Mouse (Mus musculus) CH12.LX (cell line): Measurements from ENCODE around the gene Tmem54. TPM values are rescaled to one million over a fixed set of nuclear protein-coding genes. Genes with fewer than 3 reads are reported as not detected.
A peak's percentile ranks its signal among the peaks of the same experiment; 100 is the strongest.

Experiments
- DNase-seq: peaks from one replicate; pipeline ENCODE4 v3.0.0-alpha.2; 2013; ENCODE audit errors: extremely low read depth
- H3K27ac ChIP-seq: 2 replicates; pipeline ENCODE4 v1.5.1; 2012; ENCODE audit warnings: low read depth, mild to moderate bottlenecking, control low read depth, moderate library complexity; ENCODE audit not compliant: insufficient read depth
- H3K27me3 ChIP-seq: replicated peaks from 2 replicates; pipeline ENCODE3; 2012; ENCODE audit warnings: inconsistent platforms
- H3K36me3 ChIP-seq, 2 experiments: replicated peaks in 1 of 2; 2 replicates each; pipeline versions ENCODE3 to v1.6.1; 2012; ENCODE audit warnings: inconsistent platforms in 1 of 2, low read length in 1 of 2, mild to moderate bottlenecking in 1 of 2, mixed read lengths in 1 of 2, moderate library complexity in 1 of 2; ENCODE audit not compliant: control insufficient read depth in 1 of 2, insufficient read depth in 1 of 2
- H3K4me1 ChIP-seq, 2 experiments: 2 replicates each; pipeline ENCODE4 v1.6.1; 2012; ENCODE audit warnings: inconsistent platforms in 1 of 2, moderate library complexity in 1 of 2; ENCODE audit not compliant: insufficient read depth in 2 of 2, control insufficient read depth in 1 of 2
- H3K4me2 ChIP-seq: 2 replicates; pipeline ENCODE4 v1.6.1; 2012; ENCODE audit warnings: low read depth, mild to moderate bottlenecking, control low read depth; ENCODE audit not compliant: poor library complexity, insufficient read depth, severe bottlenecking
- H3K4me3 ChIP-seq, 3 experiments: fragments of 150-350 bp in 1 of 3; sonication (generic) in 1 of 3; replicated peaks in 1 of 3; 2 replicates each; pipeline versions ENCODE3 to v1.5.1; 2011 to 2012; ENCODE audit warnings: low read depth in 2 of 3, low read length in 2 of 3, mild to moderate bottlenecking in 2 of 3, moderate library complexity in 2 of 3, control low read depth in 1 of 3, improper control_type of control experiment in 1 of 3, inconsistent platforms in 1 of 3, mixed read lengths in 1 of 3; ENCODE audit not compliant: poor library complexity in 1 of 3
- H3K79me2 ChIP-seq: replicated peaks from 2 replicates; pipeline ENCODE4 v1.6.1; 2012; ENCODE audit warnings: mild to moderate bottlenecking, moderate library complexity; ENCODE audit not compliant: control insufficient read depth, poor library complexity, insufficient read depth, severe bottlenecking; ENCODE audit errors: extremely low read depth
- H3K9ac ChIP-seq: 2 replicates; pipeline ENCODE4 v1.6.1; 2012; ENCODE audit warnings: low read depth, mild to moderate bottlenecking, control low read depth, moderate library complexity; ENCODE audit not compliant: insufficient read depth
- H3K9me3 ChIP-seq: replicated peaks from 2 replicates; pipeline ENCODE3; 2012; ENCODE audit warnings: low read length, inconsistent platforms, mixed read lengths
- BHLHE40 ChIP-seq: IDR thresholded peaks from 2 replicates; pipeline ENCODE4 v1.6.1; 2011; ENCODE audit warnings: mild to moderate bottlenecking, low read depth, low read length, improper control_type of control experiment
- CTCF ChIP-seq, 2 experiments: IDR thresholded peaks in 1 of 2; conservative IDR thresholded peaks in 1 of 2; 2 replicates each; pipeline ENCODE4 v1.5.1; 2011 to 2012; ENCODE audit warnings: low read depth in 2 of 2, low read length in 2 of 2, improper control_type of control experiment in 1 of 2, inconsistent platforms in 1 of 2, mild to moderate bottlenecking in 1 of 2, moderate library complexity in 1 of 2
- EP300 ChIP-seq: IDR thresholded peaks from 2 replicates; pipeline ENCODE4 v1.6.1; 2011; ENCODE audit warnings: low read length, improper control_type of control experiment
- ETS1 ChIP-seq: conservative IDR thresholded peaks from 2 replicates; pipeline ENCODE4 v1.6.1; 2012; ENCODE audit warnings: low read depth, mild to moderate bottlenecking, inconsistent platforms, low read length, improper control_type of control experiment, moderate library complexity
- HCFC1 ChIP-seq: IDR thresholded peaks from 2 replicates; pipeline ENCODE4 v1.6.1; 2012; ENCODE audit warnings: low read depth, mild to moderate bottlenecking, inconsistent platforms, low read length, improper control_type of control experiment
- JUND ChIP-seq: conservative IDR thresholded peaks from 2 replicates; pipeline ENCODE4 v1.6.1; 2011; ENCODE audit warnings: low read depth, low read length, improper control_type of control experiment
- KAT2A ChIP-seq: IDR thresholded peaks from 2 replicates; pipeline ENCODE4 v1.6.1; 2012; ENCODE audit warnings: low read length, improper control_type of control experiment, inconsistent platforms; ENCODE audit not compliant: insufficient replicate concordance
- MAX ChIP-seq: IDR thresholded peaks from 2 replicates; pipeline ENCODE4 v1.6.1; 2011; ENCODE audit warnings: low read length, improper control_type of control experiment
- MAZ ChIP-seq: IDR thresholded peaks from 2 replicates; pipeline ENCODE4 v1.6.1; 2012; ENCODE audit warnings: low read depth, mild to moderate bottlenecking, inconsistent platforms, low read length, improper control_type of control experiment, moderate library complexity
- MEF2A ChIP-seq: IDR thresholded peaks from 2 replicates; pipeline ENCODE4 v1.6.1; 2014; ENCODE audit warnings: low read depth, mild to moderate bottlenecking, inconsistent platforms, low read length, improper control_type of control experiment, borderline replicate concordance
- MXI1 ChIP-seq: IDR thresholded peaks from 2 replicates; pipeline ENCODE4 v1.6.1; 2011; ENCODE audit warnings: mild to moderate bottlenecking, low read depth, low read length, improper control_type of control experiment
- MYC ChIP-seq: IDR thresholded peaks from 2 replicates; pipeline ENCODE4 v1.6.1; 2011; ENCODE audit warnings: low read depth, mild to moderate bottlenecking, improper control_type of control experiment, low read length
- NELFE ChIP-seq: IDR thresholded peaks from 2 replicates; pipeline ENCODE4 v1.6.1; 2011; ENCODE audit warnings: low read depth, low read length, improper control_type of control experiment
- NRF1 ChIP-seq: IDR thresholded peaks from 2 replicates; pipeline ENCODE4 v1.6.1; 2014; ENCODE audit warnings: low read depth, mild to moderate bottlenecking, inconsistent platforms, low read length, improper control_type of control experiment, moderate library complexity
- POLR2AphosphoS2 ChIP-seq: IDR thresholded peaks from 2 replicates; pipeline ENCODE4 v1.6.1; 2011; ENCODE audit warnings: low read depth, low read length, improper control_type of control experiment
- RAD21 ChIP-seq: IDR thresholded peaks from 2 replicates; pipeline ENCODE4 v1.6.1; 2011; ENCODE audit warnings: low read depth, mild to moderate bottlenecking, low read length, improper control_type of control experiment, moderate library complexity
- SIN3A ChIP-seq: IDR thresholded peaks from 2 replicates; pipeline ENCODE4 v1.6.1; 2012; ENCODE audit warnings: low read length, improper control_type of control experiment, inconsistent platforms
- SMC3 ChIP-seq: IDR thresholded peaks from 2 replicates; pipeline ENCODE4 v1.6.1; 2011; ENCODE audit warnings: low read depth, low read length, improper control_type of control experiment
- TCF12 ChIP-seq: IDR thresholded peaks from 2 replicates; pipeline ENCODE4 v1.6.1; 2014; ENCODE audit warnings: low read depth, mild to moderate bottlenecking, inconsistent platforms, low read length, improper control_type of control experiment
- USF1 ChIP-seq: IDR thresholded peaks from 2 replicates; pipeline ENCODE4 v1.6.1; 2014; ENCODE audit warnings: low read depth, mild to moderate bottlenecking, inconsistent platforms, low read length, improper control_type of control experiment
- dilution Hi-C: fragments of 300-500 bp; cut with MboI; formaldehyde crosslinking; loops from 2 replicates; pipeline ENCODE4 v1.14.3; 2020; ENCODE audit warnings: low sequenced_read_pairs; ENCODE audit not compliant: extremely low pct_unique_long_range_greater_than_20kb, extremely low pct_ligation_motif_present
- in situ Hi-C: fragments of 300-500 bp; cut with MboI; formaldehyde crosslinking; loops from 3 replicates; pipeline ENCODE4 v1.14.3; 2019; ENCODE audit warnings: low sequenced_read_pairs, low pct_ligation_motif_present, low pct_unique_long_range_greater_than_20kb, mixed read lengths
- polyA plus RNA-seq: library from polyadenylated mRNA; unstranded; fragments of >175 nt; gene quantifications from 2 replicates; pipeline ENCODE4 v1.2.1, GENCODE M21; 2012; ENCODE audit warnings: low read depth; ENCODE audit not compliant: insufficient read length
- total RNA-seq, 2 experiments: library from RNA; depleted of rRNA; stranded (reverse); fragments of 300-350 nt in 1 of 2; fragments of >200 nt in 1 of 2; gene quantifications; 2 replicates each; pipeline ENCODE4 v1.2.3; 2012 to 2014

Tmem54 gene
- total and polyA plus RNA-seq, 3 experiments: not detected

GRCm38 (mm10) chr4:129113083-129113988, 8.0 kb downstream of the Tmem54 start:
- peak; percentile 90 for DNase-seq
- dilution Hi-C loops: no loop called here
- in situ Hi-C loops: no loop called here

GRCm38 (mm10) chr4:129116703-129117102, 11.4 kb downstream of the Tmem54 start:
- dilution Hi-C loops (no loop called here), in situ Hi-C loops (no loop called here)
- no peak for DNase-seq
- no peak overlapping the region for H3K4me3 ChIP-seq
- no peaks in the 10 kb centered on the region for H3K79me2 ChIP-seq
- no peak for TF ChIP-seq POLR2AphosphoS2
- no peak for TF ChIP-seq MYC
- TF ChIP-seq MAZ: no peak
- TF ChIP-seq MEF2A: no peak
- TF ChIP-seq KAT2A: no peak
- TF ChIP-seq SMC3: no peak
- TF ChIP-seq BHLHE40: no peak
- TF ChIP-seq ETS1: no peak
- TF ChIP-seq HCFC1: no peak
- no peak for TF ChIP-seq NRF1
- no peak for TF ChIP-seq CTCF (conservative IDR thresholded peaks at IDR 0.05 in 1 of 2, IDR thresholded peaks at IDR 0.05 in 1 of 2; ENCODE audit: low read depth in 2 of 2, low read length in 2 of 2)
- no peak for TF ChIP-seq SIN3A
- TF ChIP-seq USF1: no peak
- no peak for TF ChIP-seq JUND
- no peak for TF ChIP-seq MAX
- no peak for TF ChIP-seq EP300
- H3K27me3 ChIP-seq: peaks cover 79% of the 10 kb centered on the region
- no peaks in the 10 kb centered on the region for H3K36me3 ChIP-seq
- no peak overlapping the region for H3K9ac ChIP-seq
- peaks cover 10 to 16% of the 10 kb centered on the region in 2 experiments for H3K4me1 ChIP-seq
- no peak overlapping the region for H3K27ac ChIP-seq
- no peak overlapping the region for H3K4me2 ChIP-seq
- H3K9me3 ChIP-seq: peaks cover 10% of the 10 kb centered on the region

More at GRCm38 (mm10) chr4:129113083-129113988, 8.0 kb downstream of the Tmem54 start:
- H3K36me3 ChIP-seq: no peaks in the 10 kb centered on the region
- H3K27me3 ChIP-seq: peaks cover 71% of the 10 kb centered on the region
- peak; percentile 96 for TF ChIP-seq MAX
- TF ChIP-seq SMC3: peak; percentile 66
- peak; percentile 23 for TF ChIP-seq RAD21
- peak; percentile 71 for TF ChIP-seq MYC
- no peak for TF ChIP-seq USF1
- peak; percentile 65; the same call in 1 of the 2 replicates for TF ChIP-seq NELFE
- TF ChIP-seq TCF12: peak; percentile 74
- peak in 1 of 2 experiments; percentile 99; a peak in 2 of 4 replicates for TF ChIP-seq CTCF (conservative IDR thresholded peaks at IDR 0.05 in 1 of 2, IDR thresholded peaks at IDR 0.05 in 1 of 2; ENCODE audit: low read depth in 2 of 2, low read length in 2 of 2)
- TF ChIP-seq BHLHE40: peak; percentile 75
- TF ChIP-seq MXI1: no peak
- TF ChIP-seq MEF2A: no peak
- H3K27ac ChIP-seq: no peak overlapping the region
- H3K4me3 ChIP-seq: no peak overlapping the region
- H3K4me1 ChIP-seq: peaks cover 6 to 9% of the 10 kb centered on the region in 2 experiments
- peaks cover 10% of the 10 kb centered on the region for H3K9me3 ChIP-seq
- H3K9ac ChIP-seq: no peak overlapping the region
- H3K79me2 ChIP-seq: no peaks in the 10 kb centered on the region
- no peak overlapping the region for H3K4me2 ChIP-seq
